Mouse (Mus musculus) ES-E14 (cell line): ENCODE measurements around the gene Cyp2f2.

Experiments used
- CHD2 ChIP-seq: IDR thresholded peaks from 2 replicates; pipeline ENCODE4 v1.6.1; 2014; ENCODE audit warnings: mild to moderate bottlenecking, low read depth, low read length, inconsistent platforms
- HCFC1 ChIP-seq: IDR thresholded peaks from 2 replicates; pipeline ENCODE4 v1.6.1; 2012; ENCODE audit warnings: low read length, inconsistent platforms, borderline replicate concordance; ENCODE audit not compliant: insufficient read depth
- MAFK ChIP-seq: IDR thresholded peaks from 2 replicates; pipeline ENCODE4 v1.6.1; 2014; ENCODE audit warnings: mild to moderate bottlenecking, low read depth, low read length, inconsistent platforms; ENCODE audit not compliant: insufficient read depth
- ZC3H11A ChIP-seq: IDR thresholded peaks from 2 replicates; pipeline ENCODE4 v1.6.1; 2012; ENCODE audit warnings: low read depth, mild to moderate bottlenecking, inconsistent platforms, low read length, borderline replicate concordance
- ZNF384 ChIP-seq: IDR thresholded peaks from 2 replicates; pipeline ENCODE4 v1.6.1; 2012; ENCODE audit warnings: low read depth, low read length, inconsistent platforms

DNA sequence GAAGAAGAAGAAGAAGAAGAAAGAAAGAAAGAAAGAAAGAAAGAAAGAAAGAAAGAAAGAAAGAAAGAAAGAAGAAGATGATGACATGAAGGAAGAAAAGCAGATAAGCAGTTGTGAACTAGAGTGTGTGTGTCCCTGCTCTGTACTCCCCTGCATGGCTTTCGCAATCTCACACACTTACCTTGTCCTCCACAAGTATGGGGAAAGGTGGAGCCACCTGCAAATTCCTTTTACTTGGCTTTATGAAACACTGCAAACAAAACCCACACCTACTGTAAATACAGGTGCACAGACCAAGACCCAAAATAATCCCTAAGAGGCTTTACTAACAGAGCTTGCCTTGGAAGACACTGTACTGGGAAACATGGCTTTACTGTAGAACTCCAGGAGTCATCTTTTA, 8.7 kb upstream of the Cyp2f2 start:
- TF ChIP-seq ZC3H11A (no peak), ZNF384 (no peak), CHD2 (no peak), MAFK (no peak), HCFC1 (no peak)
